Mouse (Mus musculus) G1E-ER4 (cell line): Measurements from ENCODE around the gene Fcgrt. TPM values are rescaled to one million over a fixed set of nuclear protein-coding genes. Genes with fewer than 3 reads are reported as not detected.

ENCODE experiments used
- GATA1 ChIP-seq: IDR thresholded peaks from one replicate; pipeline ENCODE4 v1.8.0; 2012; ENCODE audit warnings: low read length, inconsistent platforms
- polyA plus RNA-seq: library from polyadenylated mRNA; stranded (reverse); fragments of >175 nt; gene quantifications from 2 replicates; pipeline ENCODE4 v1.2.3, GENCODE M21; 2012

Fcgrt gene
- polyA plus RNA-seq, 1 experiment: 0.04 TPM

DNA sequence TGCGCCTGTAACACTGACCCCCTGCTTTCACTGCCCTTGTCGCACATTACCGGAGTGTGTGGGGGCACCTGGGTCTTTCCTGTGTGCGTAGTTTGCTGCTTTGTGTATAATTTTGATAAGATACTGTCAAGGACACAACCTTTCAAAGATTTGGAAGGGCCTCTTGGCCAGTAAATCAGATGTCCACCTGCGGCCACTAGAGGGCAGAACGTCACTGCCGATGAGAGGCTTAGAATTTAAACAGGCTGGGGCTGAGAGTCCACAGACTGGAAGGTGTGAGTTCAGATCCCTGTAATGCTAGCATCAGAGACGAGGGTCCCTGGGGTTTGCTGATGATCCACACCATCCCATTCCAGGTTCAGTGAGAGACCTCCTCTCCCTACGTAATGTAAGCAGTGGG lies 25.1 kb downstream of the Fcgrt start:
- TF ChIP-seq GATA1: no peak

DNA sequence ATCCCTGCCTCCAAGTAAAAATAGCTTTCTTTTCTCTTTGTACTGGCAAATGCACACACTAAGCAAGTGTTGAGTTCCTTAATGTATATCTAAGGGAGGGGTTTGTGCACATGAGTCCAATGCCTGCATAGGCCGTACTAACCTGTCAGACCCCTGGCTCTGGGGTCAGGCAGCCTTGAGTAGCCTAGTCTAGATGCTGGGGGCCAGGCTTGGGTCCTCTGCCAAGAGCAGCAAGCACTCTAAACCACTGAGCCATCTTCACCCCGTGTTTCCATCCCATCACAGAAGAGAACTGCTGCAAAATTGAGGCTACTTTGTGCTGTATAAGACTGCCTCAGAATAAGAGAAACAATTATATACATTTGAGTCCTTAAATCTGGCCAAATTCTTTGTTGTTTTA lies 25.8 kb downstream of the Fcgrt start:
- TF ChIP-seq GATA1: no peak

DNA sequence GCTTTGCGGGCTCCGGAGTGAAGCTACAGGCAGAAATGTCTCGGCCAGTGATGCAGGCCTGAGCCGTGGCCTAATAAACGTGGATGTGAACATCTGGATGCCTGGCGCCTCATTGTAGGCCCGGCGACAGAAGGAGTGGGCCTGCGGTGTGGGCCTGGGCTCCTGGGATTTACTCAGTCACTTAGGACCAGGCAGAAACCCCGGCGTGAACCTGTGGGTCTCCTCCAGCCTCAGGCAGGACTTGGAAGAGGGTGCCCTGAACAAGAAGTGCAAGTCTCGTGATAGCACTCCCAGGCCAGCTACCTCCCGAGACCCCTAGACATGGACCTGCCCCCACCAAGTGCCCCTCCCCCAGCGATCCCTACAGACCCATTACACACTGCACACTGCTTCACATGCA lies 26.3 kb downstream of the Fcgrt start:
- no peak for TF ChIP-seq GATA1

DNA sequence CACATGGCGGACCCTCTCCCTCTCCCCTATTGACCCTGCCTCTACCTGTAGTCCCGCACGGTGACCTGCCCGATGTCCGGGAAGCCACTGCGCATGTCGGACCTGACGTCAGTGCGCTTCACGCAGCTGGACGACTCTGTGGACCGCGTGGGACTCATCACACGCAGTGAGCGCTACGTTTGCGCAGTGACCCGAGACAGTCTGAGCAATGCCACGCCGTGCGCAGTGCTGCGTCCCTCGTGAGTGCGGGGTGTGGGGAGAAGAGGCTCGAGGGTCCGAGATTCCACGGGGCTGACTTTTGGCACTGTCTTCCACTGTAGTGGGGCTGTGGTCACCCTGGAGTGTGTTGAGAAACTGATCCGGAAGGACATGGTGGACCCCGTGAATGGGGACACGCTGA lies 27.1 kb downstream of the Fcgrt start:
- TF ChIP-seq GATA1: no peak

DNA sequence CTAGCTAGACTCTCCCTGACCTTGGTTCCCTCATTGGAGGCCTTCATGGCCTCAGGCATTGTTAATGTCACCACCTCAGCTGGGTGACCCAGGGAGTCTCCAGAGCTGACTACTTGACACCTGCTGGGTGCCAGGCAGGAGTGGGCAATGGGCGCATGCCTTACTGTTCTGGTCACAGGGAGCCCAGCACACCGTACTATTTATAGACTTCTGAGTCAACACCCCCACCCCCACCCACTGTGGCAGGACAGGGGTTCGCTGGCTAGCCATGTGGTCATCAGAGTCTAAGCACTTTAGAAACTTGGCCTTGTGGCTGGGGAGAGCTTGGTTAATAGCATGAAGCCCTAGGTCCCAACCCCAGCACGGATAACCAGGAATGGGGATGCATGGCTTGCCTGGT lies 28.2 kb downstream of the Fcgrt start:
- TF ChIP-seq GATA1: no peak

DNA sequence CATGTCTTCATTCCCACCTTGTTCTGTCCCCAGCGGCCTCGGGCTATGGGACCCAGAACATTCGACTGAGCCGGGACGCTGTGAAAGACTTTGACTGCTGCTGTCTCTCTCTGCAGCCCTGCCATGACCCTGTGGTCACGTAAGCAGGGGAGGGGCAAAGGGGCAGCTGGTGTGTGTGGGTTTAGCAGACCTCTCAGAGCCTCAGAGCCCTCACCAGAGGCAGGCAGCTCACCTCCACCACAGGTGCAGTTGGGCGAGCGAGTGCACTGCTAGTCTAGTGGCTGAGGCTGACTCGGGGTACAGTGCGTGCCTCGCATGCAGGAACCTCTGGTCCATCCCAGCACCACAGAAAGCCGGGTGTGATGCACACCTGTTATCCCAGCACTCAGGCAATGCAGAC lies 29.7 kb downstream of the Fcgrt start:
- no peak for TF ChIP-seq GATA1

DNA sequence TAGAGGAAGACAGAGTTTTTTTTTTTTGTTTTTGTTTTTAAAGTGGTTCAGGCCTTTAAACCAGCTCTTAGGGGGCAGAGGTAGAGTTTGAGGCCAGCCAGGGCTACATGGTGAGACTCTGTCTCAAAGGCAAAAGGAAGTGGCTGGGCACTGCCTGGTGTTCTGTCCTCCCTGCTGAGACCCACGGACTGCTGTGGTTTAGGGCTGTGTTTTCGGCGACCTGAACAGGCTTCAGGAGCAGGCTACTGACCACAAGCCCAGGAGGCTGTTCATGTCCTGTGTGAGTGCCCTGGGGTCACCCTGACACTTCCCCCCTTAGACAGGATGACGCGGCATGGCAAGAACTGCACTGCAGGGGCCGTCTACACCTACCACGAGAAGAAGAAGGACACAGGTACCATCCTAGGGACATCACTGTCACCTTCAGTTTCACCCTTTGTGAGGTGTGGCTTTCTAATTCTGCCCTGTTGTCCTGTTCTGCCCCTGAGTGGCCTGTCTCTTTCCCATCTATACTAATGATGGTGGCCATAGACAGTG lies 30.4 kb downstream of the Fcgrt start:
- no peak for TF ChIP-seq GATA1

DNA sequence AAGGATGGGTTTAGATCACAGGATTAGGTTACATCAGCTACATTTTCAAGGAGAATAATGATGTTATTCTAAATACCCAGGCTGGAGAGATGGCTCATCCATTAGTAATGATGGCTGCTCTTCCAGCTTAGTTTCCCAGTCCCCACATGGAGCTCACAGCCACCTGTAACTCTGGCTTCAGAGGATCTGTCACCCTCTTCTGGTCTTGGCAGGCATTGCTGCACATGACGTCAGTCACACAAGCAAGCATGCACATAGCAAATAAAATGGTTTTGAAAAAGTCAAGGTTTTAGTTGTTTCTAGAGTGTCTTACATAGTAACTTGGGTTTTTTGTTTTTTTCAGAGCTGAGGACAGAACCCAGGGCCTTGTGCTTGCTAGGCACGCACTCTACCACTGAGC lies 31.4 kb downstream of the Fcgrt start:
- no peak for TF ChIP-seq GATA1

DNA sequence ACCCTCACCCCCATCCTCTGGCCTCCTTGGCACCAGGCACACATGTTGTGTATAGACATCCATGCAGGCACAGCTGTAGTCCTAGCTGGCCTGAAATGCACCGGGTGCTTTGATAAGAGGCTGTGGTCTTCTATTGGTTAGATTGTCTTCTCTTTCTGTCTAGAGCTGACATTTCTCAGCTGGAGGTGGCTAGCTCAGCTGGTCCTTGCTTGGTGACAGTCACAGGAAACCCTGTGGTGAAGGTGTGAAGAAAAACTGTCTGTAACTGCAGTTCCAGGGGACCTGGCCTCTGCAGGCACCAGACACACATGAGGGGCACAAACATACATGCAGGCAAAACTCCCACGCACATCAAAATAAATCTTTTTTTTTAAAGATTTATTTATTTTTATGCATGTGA lies 34.0 kb downstream of the Fcgrt start:
- TF ChIP-seq GATA1: no peak

DNA sequence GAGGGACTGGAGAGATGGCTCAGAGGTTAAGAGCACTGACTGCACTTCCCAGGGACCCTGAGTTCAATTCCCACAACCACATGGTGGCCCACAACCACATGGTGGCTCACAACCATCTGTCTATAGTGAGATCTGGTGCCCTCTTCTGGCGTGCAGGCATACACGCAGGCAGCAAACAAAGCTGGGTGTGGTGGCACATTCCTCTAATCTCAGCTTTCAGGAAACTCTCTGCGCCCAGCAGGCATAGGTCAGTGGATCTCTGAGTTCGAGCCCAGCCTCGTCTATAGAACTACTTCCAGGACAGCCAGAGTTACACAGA lies 35.7 kb downstream of the Fcgrt start:
- no peak for TF ChIP-seq GATA1

DNA sequence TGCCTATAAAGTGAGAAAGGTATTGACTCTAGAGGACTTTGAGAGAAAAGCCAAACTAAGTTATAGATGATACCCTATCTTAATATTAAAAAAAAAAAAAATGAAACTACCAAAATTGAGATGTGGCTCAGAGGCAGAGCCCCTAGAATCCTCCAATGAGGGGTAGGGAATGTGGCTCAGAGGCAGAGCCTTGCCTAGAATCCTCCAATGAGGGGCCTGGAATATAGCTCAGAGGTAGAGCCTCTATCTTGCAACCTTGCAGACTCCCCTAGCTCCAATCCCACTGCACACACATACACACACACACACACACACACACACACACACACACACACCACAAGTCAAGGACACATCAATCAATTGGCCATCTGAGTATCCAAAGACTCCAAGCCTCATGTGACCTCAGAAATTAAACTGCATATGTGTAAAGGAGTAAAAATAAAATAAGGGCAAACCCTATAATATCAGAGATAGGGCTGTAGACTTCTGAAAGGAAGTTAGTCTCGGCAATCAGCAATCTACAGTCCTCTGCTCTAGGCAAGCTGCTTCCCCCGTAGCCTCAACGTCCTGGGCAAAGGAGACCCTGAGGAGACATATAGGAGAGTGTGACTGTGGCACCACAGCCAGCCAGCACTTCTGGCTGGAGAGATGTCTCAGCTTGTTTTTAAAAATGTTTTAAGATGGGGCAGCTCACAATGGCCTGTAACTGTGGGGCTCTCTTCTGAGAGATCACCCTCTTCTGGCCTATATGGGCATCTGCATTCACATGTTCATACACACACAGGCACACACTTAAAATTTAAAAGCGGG lies 36.3 kb downstream of the Fcgrt start:
- no peak for TF ChIP-seq GATA1

DNA sequence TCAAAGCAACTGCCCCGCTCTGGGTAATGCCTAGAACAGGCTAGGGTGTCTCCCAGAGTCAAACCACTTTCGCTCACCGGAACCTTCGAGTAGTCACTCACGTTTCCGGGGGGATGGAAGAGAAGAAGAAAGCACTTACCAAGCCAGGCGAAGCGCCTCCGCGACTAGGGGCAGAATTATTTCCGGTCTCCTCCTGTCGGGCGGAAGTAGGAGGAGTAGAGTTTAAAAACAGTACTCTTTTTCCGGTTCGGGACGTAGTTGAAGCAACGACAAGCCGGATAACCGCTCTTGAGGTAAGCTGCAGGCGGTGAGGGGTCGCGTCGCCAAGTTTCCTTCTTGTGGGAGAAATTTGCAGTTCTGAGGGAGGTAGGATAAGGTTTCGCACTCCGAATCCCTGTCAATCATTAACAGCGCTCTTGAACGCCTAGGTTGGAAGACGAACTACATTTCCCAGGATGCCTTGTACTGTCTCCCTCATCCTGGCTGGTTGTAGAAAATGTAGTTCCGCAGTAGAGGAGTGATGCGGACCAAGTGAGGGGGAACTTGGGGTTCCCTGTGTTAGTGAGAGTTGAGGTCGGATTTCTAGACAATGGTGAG lies 41.3 kb downstream of the Fcgrt start, which contains the start of the genes Nosip and Prrg2:
Gene Nosip, plus strand, starts transcription at position 191 of the 597 bp plus-strand sequence.
Gene Prrg2, minus strand, starts transcription at position 439 of the 597 bp plus-strand sequence.
- TF ChIP-seq GATA1: no peak

DNA sequence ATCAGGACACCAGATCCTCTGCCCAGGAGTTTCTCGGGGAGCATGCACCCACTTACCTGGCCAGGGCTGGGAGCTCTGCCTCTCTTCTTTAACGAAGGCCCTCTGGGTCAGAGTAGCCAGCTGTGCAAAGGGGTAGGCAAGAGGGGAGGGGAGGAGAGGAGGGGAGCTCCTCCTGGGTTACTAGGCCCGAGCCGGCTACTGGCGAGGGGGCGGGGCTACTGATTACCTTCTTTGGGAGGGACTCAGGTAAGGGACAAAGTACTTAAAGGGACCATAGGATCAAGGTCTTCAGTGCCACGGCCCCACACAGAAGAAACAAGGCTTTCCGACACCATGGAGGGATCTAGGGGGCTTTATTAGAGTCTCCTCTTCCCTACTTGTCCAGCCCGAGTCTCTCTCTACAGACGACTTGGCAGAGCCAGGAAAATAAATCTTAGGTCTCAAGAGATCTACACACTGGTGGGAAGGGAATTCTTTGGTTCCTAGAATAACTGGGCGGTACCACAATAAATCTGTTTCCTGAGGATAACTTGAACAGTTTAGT lies 42.0 kb downstream of the Fcgrt start:
- TF ChIP-seq GATA1: no peak

DNA sequence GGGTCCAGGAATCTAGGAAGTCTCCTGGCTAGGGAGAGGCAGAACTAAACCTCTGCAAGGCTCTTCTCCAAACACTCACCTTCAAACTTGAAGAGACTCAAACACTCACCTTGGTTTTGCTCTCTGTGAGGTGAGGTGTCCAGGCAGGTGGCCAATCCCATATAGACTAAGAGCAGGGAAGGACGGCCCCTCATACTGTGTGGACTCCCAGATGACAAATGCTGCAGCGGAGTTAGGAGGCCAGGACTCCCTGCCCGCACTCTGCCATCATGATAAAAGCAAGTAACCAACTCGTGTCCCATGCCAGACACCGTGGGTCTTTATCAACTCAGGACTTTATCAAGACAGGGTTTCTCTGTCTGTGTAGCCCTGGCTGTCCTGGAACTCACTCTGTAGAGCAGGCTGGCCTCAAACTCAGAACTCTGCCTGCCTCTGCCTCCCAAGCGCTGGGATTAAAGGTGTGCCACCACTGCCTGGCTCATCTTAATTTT lies 43.0 kb downstream of the Fcgrt start:
- no peak for TF ChIP-seq GATA1

DNA sequence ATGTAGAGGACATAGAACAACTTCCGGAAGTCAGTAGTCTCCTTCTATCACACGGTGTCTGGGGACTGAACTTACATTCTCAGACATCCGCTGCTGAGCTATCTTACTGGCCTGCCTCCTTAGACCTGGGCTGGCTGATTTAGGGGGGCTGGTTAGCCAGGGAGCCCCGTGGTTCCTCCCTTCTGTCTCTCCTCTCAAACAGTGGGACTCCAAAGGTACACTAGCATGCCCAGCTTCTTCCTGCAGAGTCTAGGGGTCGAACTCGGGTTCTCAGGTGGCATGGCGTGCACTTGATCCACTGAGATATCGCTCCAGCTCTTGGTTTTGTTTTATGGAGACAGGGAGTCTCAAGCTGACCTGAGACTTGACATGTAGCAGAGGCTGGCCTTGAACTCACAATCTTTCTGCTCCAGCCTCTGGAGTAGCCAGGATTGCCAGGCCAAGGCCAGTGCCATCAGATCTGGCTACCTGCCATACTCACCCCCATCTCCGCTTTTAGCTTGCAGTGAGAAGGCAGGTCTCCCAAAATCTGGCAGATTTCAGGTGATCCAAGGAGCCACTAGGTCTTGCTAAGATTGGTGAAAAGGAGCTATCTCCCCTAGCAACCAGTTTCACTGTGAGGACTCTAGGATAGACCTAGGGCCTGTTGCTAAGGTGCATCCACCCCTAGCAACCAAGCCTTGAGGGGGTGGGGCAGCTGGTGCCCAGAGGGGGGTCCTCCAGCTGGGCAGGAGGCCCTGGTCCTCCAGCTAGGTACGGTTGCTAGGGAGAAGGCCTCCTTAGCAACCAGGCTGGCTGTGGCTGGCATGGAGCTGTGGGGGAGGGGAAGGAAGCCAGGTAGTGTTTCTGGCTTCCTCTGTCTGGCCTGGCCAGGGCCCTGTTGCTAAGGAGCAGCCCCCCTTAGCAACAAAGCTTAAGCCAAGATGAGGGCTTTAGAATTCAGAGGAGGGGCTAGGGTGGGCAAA lies 44.8 kb downstream of the Fcgrt start:
- TF ChIP-seq GATA1: no peak
